Mouse (Mus musculus) hematopoietic multipotent progenitor cell, adult 10-12 weeks (in vitro differentiated cells): ENCODE data around the gene Emp1. TPM values are rescaled to one million over a fixed set of nuclear protein-coding genes. Genes with fewer than 3 reads are reported as not detected.

Experiments
- polyA plus RNA-seq: library from polyadenylated mRNA; stranded (reverse); fragments of >175 nt; gene quantifications from 2 replicates; pipeline ENCODE4 v1.2.3, GENCODE M21; 2012; ENCODE audit warnings: low replicate concordance

Emp1 gene
- polyA plus RNA-seq = 1.3 and 2.4 TPM in 2 replicates

DNA sequence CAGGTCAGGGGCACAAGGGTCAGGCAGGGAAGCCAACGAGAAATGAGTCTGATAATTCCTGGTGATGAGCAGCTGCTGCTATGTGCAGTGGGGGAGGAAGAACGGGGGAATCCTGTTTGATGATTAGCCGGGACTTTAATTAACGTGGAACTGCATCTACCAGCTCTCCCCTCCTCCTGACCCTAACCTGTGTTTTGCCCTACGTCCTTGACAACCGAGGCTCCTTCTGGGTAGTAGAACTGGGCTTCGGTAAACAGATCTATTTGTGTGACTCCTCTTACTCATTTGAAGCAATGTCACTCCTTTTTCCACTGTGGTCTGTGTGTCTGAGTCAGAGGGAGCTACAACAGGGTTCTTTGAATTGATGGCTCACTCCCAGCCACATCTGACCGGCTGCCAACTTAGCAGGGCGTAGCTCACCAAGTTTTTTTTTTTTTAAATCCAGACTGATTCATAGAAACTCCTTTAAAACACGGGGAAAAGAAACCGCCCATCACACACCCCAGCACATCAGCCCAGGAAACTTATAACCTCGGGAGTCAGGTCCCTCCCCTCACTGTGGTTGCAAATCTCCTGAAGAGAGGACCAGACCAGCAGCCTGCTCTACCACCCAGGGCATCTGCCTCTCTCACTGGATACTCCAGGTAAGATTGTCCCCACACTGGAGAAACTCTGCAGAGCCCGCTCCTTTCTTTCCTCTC, at the start of gene Emp1:
Gene Emp1, plus strand, starts transcription at position 87 of the 701 bp plus-strand sequence.

Other genes starting within 250 kb of the Emp1 start
- not detected in 2 replicates for gene Gprc5d, start 244.3 kb upstream of the Emp1 start, polyA plus RNA-seq
- 5.9 and 10.5 TPM in 2 replicates for gene Fam234b, start 164.6 kb upstream of the Emp1 start, polyA plus RNA-seq
- 4.0 and 17.0 TPM in 2 replicates for gene Hebp1, start 164.5 kb upstream of the Emp1 start, polyA plus RNA-seq
- gene Gsg1, start 108.2 kb upstream of the Emp1 start, polyA plus RNA-seq = 0.13 and 0.21 TPM in 2 replicates
- gene Pbp2, start 52.1 kb upstream of the Emp1 start, polyA plus RNA-seq = not detected in 2 replicates